24 mouse cellular contexts compared by ENCODE assay signal in genomic region chr14:62043117-62043422, GRCm38 (mm10).
"Had no signal": no experiment of that assay in that cellular context is flagged by ENCODE, and none has a peak within 500 bp of the region (broad histone marks: within the 10 kb centered on the region; RNA-seq: fewer than 3 reads in every experiment).

No protein-coding gene starts in this region.

- DNase-seq: gastrocnemius, adult 2 months; gastrocnemius, postnatal 10 days; gastrocnemius, postnatal 25 days; heart, adult 18-20 months; heart, postnatal 10 days; heart, postnatal 4 days; kidney, adult 2 months; kidney, postnatal 14 days; kidney, postnatal 36 days; liver; liver, embryonic 13.5 days had no signal

- H3K9me3 ChIP-seq: heart, embryonic 10.5 days; hindbrain, embryonic 12.5 days; intestine, embryonic 15.5 days; kidney, embryonic 15.5 days; limb, embryonic 10.5 days; liver, embryonic 13.5 days; liver, embryonic 15.5 days had no signal

- ATAC-seq: intestine, embryonic 15.5 days; liver, postnatal 0 days had no signal

- H3K4me1 ChIP-seq: heart, embryonic 10.5 days; heart, embryonic 12.5 days; hindbrain, embryonic 10.5 days; hindbrain, embryonic 12.5 days; intestine, embryonic 15.5 days; kidney, embryonic 15.5 days; limb, embryonic 10.5 days; liver, embryonic 13.5 days; liver, embryonic 15.5 days had no signal

- H3K36me3 ChIP-seq: heart, embryonic 10.5 days; heart, embryonic 12.5 days; hindbrain, embryonic 10.5 days; hindbrain, embryonic 12.5 days; intestine, embryonic 15.5 days; kidney, embryonic 15.5 days; limb, embryonic 10.5 days; limb, embryonic 12.5 days; liver, embryonic 13.5 days; liver, embryonic 15.5 days had no signal

- H3K4me3 ChIP-seq: gastrocnemius, adult 2 months; heart, embryonic 10.5 days; heart, embryonic 12.5 days; hindbrain, embryonic 10.5 days; hindbrain, embryonic 12.5 days; intestine, embryonic 15.5 days; kidney, embryonic 15.5 days; limb, embryonic 10.5 days; limb, embryonic 12.5 days; liver, embryonic 13.5 days; liver, embryonic 15.5 days had no signal

- H3K4me2 ChIP-seq: heart, embryonic 12.5 days; hindbrain, embryonic 12.5 days; hindbrain, embryonic 14.5 days; intestine, embryonic 15.5 days; kidney, embryonic 15.5 days; limb, embryonic 12.5 days; liver, embryonic 11.5 days; liver, embryonic 13.5 days; liver, embryonic 15.5 days had no signal

- H3K27me3 ChIP-seq: heart, embryonic 12.5 days; hindbrain, embryonic 12.5 days; intestine, embryonic 15.5 days; kidney, embryonic 15.5 days; limb, embryonic 12.5 days; liver, embryonic 13.5 days; liver, embryonic 15.5 days had no signal

- H3K27ac ChIP-seq: gastrocnemius, adult 2 months; heart, embryonic 10.5 days; hindbrain, embryonic 10.5 days; hindbrain, embryonic 12.5 days; hindbrain, embryonic 14.5 days; intestine, embryonic 15.5 days; kidney, embryonic 15.5 days; kidney, postnatal 0 days; limb, embryonic 10.5 days; limb, embryonic 12.5 days; liver, embryonic 13.5 days; liver, embryonic 15.5 days had no signal

- H3K9ac ChIP-seq: heart, embryonic 12.5 days; hindbrain, embryonic 12.5 days; hindbrain, embryonic 14.5 days; intestine, embryonic 15.5 days; kidney, embryonic 15.5 days; limb, embryonic 12.5 days; liver, embryonic 13.5 days; liver, embryonic 15.5 days; liver, postnatal 0 days had no signal
